Mouse (Mus musculus) kidney, postnatal 10 days (tissue): ENCODE data around the gene Ccdc17.

ENCODE experiments used
- DNase-seq: peaks from one replicate; pipeline ENCODE4 v3.0.0; 2021; ENCODE audit warnings: mixed read lengths

Gene Ccdc17

GRCm38 (mm10) chr4:116645624-116646023, 49.2 kb downstream of the Ccdc17 start:
- no peak for DNase-seq

GRCm38 (mm10) chr4:116649411-116649810, 53.0 kb downstream of the Ccdc17 start:
- DNase-seq, result no peak
